Mouse (Mus musculus): ENCODE measurements at regions not wholly inside any gene's neighbourhood (a gene's known extent, or its start where the extent isn't known, plus 50 kb on each side); places are given as distances from the start of the nearest gene placed in this dataset.
A peak's percentile ranks its signal among the peaks of the same experiment; 100 is the strongest.

- no peaks in the 10 kb centered on the region for H3K27me3 ChIP-seq (ENCODE audit: control insufficient read depth in 1 of 2, insufficient read depth in 2 of 2, low read length in 2 of 2)
- no peaks in the 10 kb centered on the region for H3K79me2 ChIP-seq (ENCODE audit: control insufficient read depth, insufficient read depth, low read length, poor library complexity)
- H3K27ac ChIP-seq (ENCODE audit: control insufficient read depth, low read depth, low read length), result peak overlapping the region; percentile 52; the same call in 1 of the 2 replicates
- peak overlapping the region; percentile 38; the same call in 1 of the 2 replicates for H3K9ac ChIP-seq (ENCODE audit: control insufficient read depth, low read depth, low read length, poor library complexity, severe bottlenecking)
- DNase-seq (ENCODE audit: low read depth, low spot score), result peak; percentile 86
- peak overlapping the region; percentile 9 to 41; a peak in 2 of 4 replicates for H3K4me3 ChIP-seq (ENCODE audit: control insufficient read depth in 1 of 2, insufficient read depth in 1 of 2, low read depth in 2 of 2, low read length in 2 of 2)
- H3K9me3 ChIP-seq (replicated peaks; ENCODE audit: insufficient read depth, low read length), result no peaks in the 10 kb centered on the region
- peaks cover 0 to 18% of the 10 kb centered on the region in 2 experiments; a peak in 2 of 4 replicates for H3K36me3 ChIP-seq (ENCODE audit: control insufficient read depth in 1 of 2, insufficient read depth in 2 of 2, low read length in 2 of 2)
- H3K4me1 ChIP-seq (ENCODE audit: control insufficient read depth in 1 of 2, insufficient read depth in 2 of 2, low read length in 2 of 2), result peaks cover 3 to 6% of the 10 kb centered on the region in 2 experiments
- TF ChIP-seq NRF1 (IDR thresholded peaks at IDR 0.05; ENCODE audit: insufficient read depth, low read depth, low read length, poor library complexity, severe bottlenecking) (no peak), UBTF (IDR thresholded peaks at IDR 0.05; ENCODE audit: borderline replicate concordance, insufficient read depth, low read depth, low read length) (no peak), EP300 (IDR thresholded peaks at IDR 0.05; ENCODE audit: low read depth in 1 of 2, low read length in 2 of 2) (peak; percentile 68 to 73), MYC (IDR thresholded peaks at IDR 0.05; ENCODE audit: low read depth, low read length) (peak; percentile 97), GATA1 (IDR thresholded peaks at IDR 0.05; ENCODE audit: low read depth, low read length) (peak; percentile 72), MAFK (IDR thresholded peaks at IDR 0.05; ENCODE audit: borderline replicate concordance, low read depth, low read length) (no peak), ZMIZ1 (IDR thresholded peaks at IDR 0.05; ENCODE audit: low read depth, low read length) (no peak), ZKSCAN1 (IDR thresholded peaks at IDR 0.05; ENCODE audit: low read depth, low read length) (no peak), USF2 (IDR thresholded peaks at IDR 0.05; ENCODE audit: borderline replicate concordance in 1 of 2, insufficient read depth in 1 of 2, low read depth in 1 of 2, low read length in 2 of 2) (no peak), GABPA (IDR thresholded peaks at IDR 0.05; ENCODE audit: low read depth, low read length) (0 out of 2 replicates have a peak, but pooled peaks have one; percentile 22), MEF2A (IDR thresholded peaks at IDR 0.05; ENCODE audit: extremely low read depth, insufficient replicate concordance, low read depth, low read length, poor library complexity, severe bottlenecking) (no peak), CHD2 (IDR thresholded peaks at IDR 0.05; ENCODE audit: low read length) (no peak), RCOR1 (IDR thresholded peaks at IDR 0.05; ENCODE audit: low read depth, low read length) (peak; percentile 28; the same call in 1 of the 2 replicates), BHLHE40 (IDR thresholded peaks at IDR 0.05; ENCODE audit: borderline replicate concordance, low read depth, low read length) (peak; percentile 60; the same call in 1 of the 2 replicates), MXI1 (IDR thresholded peaks at IDR 0.05; ENCODE audit: low read depth, low read length) (peak; percentile 98), MAZ (IDR thresholded peaks at IDR 0.05; ENCODE audit: low read depth, low read length) (no peak), POLR2AphosphoS5 (IDR thresholded peaks at IDR 0.05; ENCODE audit: borderline replicate concordance, low read depth, low read length) (no peak), SIN3A (IDR thresholded peaks at IDR 0.05; ENCODE audit: low read length) (peak; percentile 90), SMC3 (IDR thresholded peaks at IDR 0.05; ENCODE audit: low read depth, low read length) (no peak), ZNF384 (IDR thresholded peaks at IDR 0.05; ENCODE audit: low read depth, low read length) (peak; percentile 98), CHD1 (IDR thresholded peaks at IDR 0.05; ENCODE audit: low read depth, low read length) (no peak), HCFC1 (IDR thresholded peaks at IDR 0.05; ENCODE audit: low read depth, low read length) (0 out of 2 replicates have a peak, but pooled peaks have one; percentile 32), NELFE (IDR thresholded peaks at IDR 0.05; ENCODE audit: low read depth, low read length) (no peak), TAL1 (IDR thresholded peaks at IDR 0.05; ENCODE audit: low read length) (no peak), RAD21 (IDR thresholded peaks at IDR 0.05; ENCODE audit: low read depth, low read length) (no peak; the same call in 1 of the 2 replicates), E2F4 (IDR thresholded peaks at IDR 0.05; ENCODE audit: borderline replicate concordance, low read depth, low read length) (no peak), POLR2A (IDR thresholded peaks at IDR 0.05; ENCODE audit: control insufficient read depth in 1 of 2, insufficient read depth in 1 of 2, low read depth in 1 of 2, low read length in 2 of 2, poor library complexity in 1 of 2) (peak in 1 of 2 experiments; percentile 32; a peak in 1 of 4 replicates), TCF12 (IDR thresholded peaks at IDR 0.05; ENCODE audit: low read depth, low read length) (no peak), CTCF (IDR thresholded peaks at IDR 0.05 in 2 of 3, conservative IDR thresholded peaks at IDR 0.05 in 1 of 3; ENCODE audit: control insufficient read depth in 1 of 3, insufficient read depth in 1 of 3, low read depth in 2 of 3, low read length in 3 of 3, poor library complexity in 1 of 3, severe bottlenecking in 1 of 3) (no peak), ZC3H11A (IDR thresholded peaks at IDR 0.05; ENCODE audit: low read depth, low read length) (no peak), MYB (IDR thresholded peaks at IDR 0.05; ENCODE audit: low read depth, low read length) (no peak), POLR2AphosphoS2 (IDR thresholded peaks at IDR 0.05; ENCODE audit: low read length) (no peak), KAT2A (conservative IDR thresholded peaks at IDR 0.05; ENCODE audit: low read depth, low read length) (no peak), ETS1 (IDR thresholded peaks at IDR 0.05; ENCODE audit: low read depth, low read length) (peak; percentile 92), JUND (IDR thresholded peaks at IDR 0.05; ENCODE audit: low read depth, low read length) (peak; percentile 89), TBP (IDR thresholded peaks at IDR 0.05; ENCODE audit: low read depth, low read length) (0 out of 2 replicates have a peak, but pooled peaks have one; percentile 25), USF1 (IDR thresholded peaks at IDR 0.05; ENCODE audit: low read depth, low read length) (no peak)
Observed at GRCm38 (mm10) chr12:16210553-16210952, 393.8 kb upstream of the Trib2 start.

Measured in MEL (cell line).